ENCODE assay signal across 13 mouse cellular contexts in the genomic region with DNA sequence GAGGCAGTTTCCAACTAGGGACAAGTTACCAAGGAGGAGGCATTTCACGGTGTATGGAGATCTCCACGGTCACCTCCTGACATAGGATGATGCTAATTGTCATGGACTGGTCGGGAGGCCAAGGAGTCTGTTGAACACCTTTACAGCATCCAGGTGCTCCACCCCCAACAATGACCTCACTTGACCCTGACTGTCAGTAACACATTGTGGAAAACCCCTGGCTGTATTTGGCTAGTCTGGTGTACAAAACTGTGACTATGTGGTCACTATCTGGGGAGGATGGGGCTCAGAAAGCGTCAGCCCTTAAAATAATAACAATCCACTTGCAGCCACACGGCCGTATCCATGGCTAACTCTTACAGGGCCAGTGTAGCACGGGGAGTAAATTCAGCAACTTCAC.
"Had no signal": no experiment of that assay in that cellular context is flagged by ENCODE, and none has a peak within 500 bp of the region (broad histone marks: within the 10 kb centered on the region; RNA-seq: fewer than 3 reads in every experiment).

No protein-coding gene starts in this region.

- H3K9me3 ChIP-seq: lung, embryonic 15.5 days; midbrain, embryonic 15.5 days had no signal

- DNase-seq: kidney, adult 11 months; kidney, adult 9 months; lung, postnatal 14 days; thymus, postnatal 36 days had no signal

- H3K4me3 ChIP-seq: left cerebral cortex, adult 2 months; lung, embryonic 15.5 days; megakaryocyte, embryonic 14.5 days; midbrain, embryonic 15.5 days; neural tube, embryonic 13.5 days had no signal

- H3K4me2 ChIP-seq: liver, embryonic 11.5 days; lung, embryonic 15.5 days; midbrain, embryonic 11.5 days; midbrain, embryonic 15.5 days; neural tube, embryonic 13.5 days had no signal

- H3K4me1 ChIP-seq: megakaryocyte, embryonic 14.5 days; midbrain, embryonic 15.5 days had no signal

- H3K36me3 ChIP-seq: lung, embryonic 15.5 days; midbrain, embryonic 15.5 days; neural tube, embryonic 13.5 days had no signal

- H3K9ac ChIP-seq: lung, embryonic 15.5 days; midbrain, embryonic 15.5 days; neural tube, embryonic 13.5 days had no signal

- H3K27ac ChIP-seq: kidney, postnatal 0 days; left cerebral cortex, adult 2 months; lung, embryonic 15.5 days; macrophage; midbrain, embryonic 15.5 days; neural tube, embryonic 13.5 days had no signal

- ATAC-seq: midbrain, embryonic 15.5 days had no signal

- H3K27me3 ChIP-seq: lung, embryonic 15.5 days; megakaryocyte, embryonic 14.5 days; midbrain, embryonic 15.5 days; neural tube, embryonic 13.5 days had no signal
